Mouse (Mus musculus) fat pad, adult 2 months (tissue): ENCODE measurements around the gene Dlgap3.

Experiments used
- DNase-seq: peaks from one replicate; pipeline ENCODE4 v3.0.0-alpha.2; 2011; ENCODE audit warnings: low read depth, low spot score; ENCODE audit errors: extremely low read depth

Gene Dlgap3

DNA sequence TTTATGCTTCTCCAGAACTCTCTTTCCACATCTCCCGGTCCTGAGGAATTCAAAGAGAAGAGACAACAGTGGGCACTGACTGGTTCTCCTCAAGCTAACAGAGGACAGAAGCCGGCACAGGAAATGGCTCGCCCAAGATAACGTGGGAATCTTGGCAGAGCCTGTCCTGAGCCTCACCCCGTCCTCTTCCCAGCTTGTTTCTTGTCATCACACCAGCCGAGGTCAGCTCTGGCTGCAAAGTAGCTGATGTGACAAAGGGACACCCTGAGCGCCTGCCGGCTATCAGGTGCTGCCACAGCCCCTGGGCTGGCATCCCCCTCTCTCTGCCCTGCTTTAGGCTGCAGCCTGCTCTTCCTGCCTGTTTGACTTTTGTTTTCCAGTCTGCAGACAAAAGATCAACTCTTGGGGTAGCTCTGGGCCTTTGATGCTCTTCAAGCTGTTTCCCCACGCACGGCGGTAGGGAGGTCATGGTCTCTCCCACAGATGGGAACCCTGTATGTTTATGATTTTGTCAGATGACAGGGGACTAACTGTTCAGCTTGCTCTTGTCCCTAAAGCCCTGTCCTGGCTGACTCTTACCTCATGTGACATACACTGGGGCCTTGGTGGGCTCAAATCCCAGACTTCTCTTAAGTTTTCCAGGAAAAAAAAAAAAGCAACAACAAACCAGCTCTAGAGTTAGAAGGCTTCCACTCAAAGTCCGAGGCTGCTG lies 89.3 kb downstream of the Dlgap3 start:
- DNase-seq: no peak

GRCm38 (mm10) chr4:127261601-127262000 lies 92.6 kb downstream of the Dlgap3 start:
- no peak for DNase-seq

DNA sequence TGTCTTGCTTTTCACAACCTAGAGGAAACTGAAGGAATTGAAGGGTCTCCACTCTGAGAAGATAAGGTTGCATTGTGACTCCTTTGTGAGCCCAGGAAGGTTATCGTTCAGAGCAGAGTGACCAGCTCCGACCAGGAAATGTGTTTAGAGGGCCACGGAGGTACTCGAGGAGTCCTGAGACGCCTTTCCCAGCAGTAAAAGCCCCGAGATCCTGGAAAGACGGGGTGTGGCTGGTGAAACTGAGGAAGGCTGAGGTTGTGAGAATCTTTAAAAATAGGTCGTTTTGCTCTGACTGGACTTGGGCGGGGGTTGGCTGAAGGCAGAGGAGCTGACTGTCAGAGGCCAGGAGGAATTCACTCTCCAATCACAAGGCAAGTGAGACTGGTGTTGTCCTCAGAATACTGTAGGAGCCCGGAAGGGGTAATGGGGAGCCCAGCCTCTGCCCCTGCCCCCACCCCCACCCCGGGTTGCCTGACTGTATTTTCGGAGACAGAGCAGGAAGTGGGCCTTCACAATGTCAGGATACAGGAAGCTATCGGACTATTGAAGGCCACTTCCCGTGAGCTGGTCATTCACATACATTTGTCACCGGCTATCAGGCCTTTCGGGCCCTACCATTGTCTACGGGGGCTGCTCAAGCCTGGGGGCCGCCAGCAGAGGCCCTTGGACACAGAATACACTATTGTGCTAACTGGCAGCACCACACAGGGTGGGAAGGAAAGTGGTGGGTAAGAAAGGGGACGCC lies 94.6 kb downstream of the Dlgap3 start:
- no peak for DNase-seq

DNA sequence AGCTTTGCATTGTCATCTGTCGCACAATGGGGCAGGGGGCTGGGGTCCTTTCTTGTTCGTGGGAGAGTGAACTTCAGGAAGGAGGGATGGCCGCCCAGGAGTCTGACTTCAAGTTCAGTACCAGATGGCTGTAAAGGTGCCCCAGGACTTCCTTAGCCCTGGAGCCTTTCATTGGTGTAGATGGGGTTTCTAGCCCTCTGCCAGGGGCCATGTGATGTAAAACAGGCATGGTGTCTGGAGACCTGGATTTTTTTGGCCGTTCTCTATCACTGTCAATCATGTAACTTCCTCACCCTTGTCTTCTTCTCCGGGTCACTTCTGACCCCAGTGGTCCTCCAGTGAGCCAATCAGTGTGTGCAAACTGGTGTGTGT lies 95.2 kb downstream of the Dlgap3 start:
- no peak for DNase-seq

- DNase-seq: no peak
These were observed 109.5 kb downstream of the Dlgap3 start for GRCm38 (mm10) chr4:127278451-127279001.

GRCm38 (mm10) chr4:127279241-127279640 lies 110.2 kb downstream of the Dlgap3 start:
- no peak for DNase-seq
